Mouse (Mus musculus) neural tube, embryonic 15.5 days (tissue): Measurements from ENCODE around the gene Lrrc9. TPM values are rescaled to one million over a fixed set of nuclear protein-coding genes. Genes with fewer than 3 reads are reported as not detected.

Experiments used
- ATAC-seq: fragments of 200-750 bp; cut with Nextera tagmentation; 2 replicates; pipeline ENCODE4 v1.8.0; 2017; ENCODE audit warnings: mild to moderate bottlenecking, moderate TSS enrichment, moderate library complexity; ENCODE audit not compliant: low FRiP score
- H3K27ac ChIP-seq: fragments of 300-500 bp; sonication (generic); replicated peaks from 2 replicates; pipeline ENCODE4 v1.5.1; 2015; ENCODE audit warnings: mild to moderate bottlenecking, inconsistent platforms
- H3K27me3 ChIP-seq: fragments of 300-500 bp; sonication (generic); replicated peaks from 2 replicates; pipeline ENCODE4 v1.6.1; 2015; ENCODE audit warnings: inconsistent platforms
- H3K36me3 ChIP-seq: fragments of 300-500 bp; sonication (generic); 2 replicates; pipeline ENCODE4 v1.6.1; 2015; ENCODE audit warnings: inconsistent platforms
- H3K4me1 ChIP-seq: fragments of 300-500 bp; sonication (generic); 2 replicates; pipeline ENCODE4 v1.6.1; 2015; ENCODE audit warnings: inconsistent platforms
- H3K4me2 ChIP-seq: fragments of 300-500 bp; sonication (generic); 2 replicates; pipeline ENCODE4 v1.6.1; 2015; ENCODE audit warnings: inconsistent platforms, mild to moderate bottlenecking, moderate library complexity
- H3K4me3 ChIP-seq: fragments of 300-500 bp; sonication (generic); replicated peaks from 2 replicates; pipeline ENCODE4 v1.5.1; 2015; ENCODE audit warnings: mild to moderate bottlenecking, inconsistent platforms
- H3K9ac ChIP-seq: fragments of 300-500 bp; sonication (generic); replicated peaks from 2 replicates; pipeline ENCODE4 v1.6.1; 2015; ENCODE audit warnings: mild to moderate bottlenecking, inconsistent platforms
- H3K9me3 ChIP-seq: fragments of 300-500 bp; sonication (generic); replicated peaks from 2 replicates; pipeline ENCODE4 v1.6.1; 2016; ENCODE audit warnings: inconsistent platforms
- WGBS: fragments of 180-500 bp; shearing (Covaris S2); methylation state at CpG from one replicate; pipeline ENCODE4 v1.1.7; 2015; ENCODE audit warnings: mixed read lengths; 5-methylcytosine and 5-hydroxymethylcytosine counted together
- polyA plus RNA-seq: library from polyadenylated mRNA; unstranded; fragments of >200 nt; fragmentation: Nextera tagmentation; extraction: Ambion mirVana; gene quantifications from 2 replicates; pipeline ENCODE4 v1.2.1, GENCODE M21; 2015

The Lrrc9 gene
- polyA plus RNA-seq, 1 experiment from 2014 or later, result 3.6 TPM

- WGBS, result 49% methylated on average over 9 of the region's 9 CpGs
- H3K27ac ChIP-seq, result no peak overlapping the region
- ATAC-seq, result no peak
Measured at GRCm38 (mm10) chr12:72433241-72433865, 8.3 kb upstream of the Lrrc9 start.

GRCm38 (mm10) chr12:72437676-72438341 lies 3.9 kb upstream of the Lrrc9 start:
- Histone ChIP-seq H3K4me3 (no peak overlapping the region), H3K4me1 (peaks cover 16% of the 10 kb centered on the region), H3K27ac (no peak overlapping the region), H3K9me3 (no peaks in the 10 kb centered on the region), H3K36me3 (no peaks in the 10 kb centered on the region), H3K9ac (no peak overlapping the region), H3K4me2 (no peak overlapping the region), H3K27me3 (no peaks in the 10 kb centered on the region)
- no peak for ATAC-seq
- 40% methylated on average over 10 of the region's 10 CpGs for WGBS

More at GRCm38 (mm10) chr12:72433241-72433865, 8.3 kb upstream of the Lrrc9 start:
- Histone ChIP-seq H3K4me3 (no peak overlapping the region), H3K36me3 (no peaks in the 10 kb centered on the region), H3K9ac (no peak overlapping the region), H3K9me3 (no peaks in the 10 kb centered on the region), H3K4me1 (no peaks in the 10 kb centered on the region), H3K27me3 (no peaks in the 10 kb centered on the region), H3K4me2 (no peak overlapping the region)

- Histone ChIP-seq H3K27ac (no peak overlapping the region), H3K9ac (no peak overlapping the region), H3K27me3 (no peaks in the 10 kb centered on the region), H3K4me3 (no peak overlapping the region), H3K36me3 (no peaks in the 10 kb centered on the region), H3K9me3 (no peaks in the 10 kb centered on the region), H3K4me1 (peaks cover 16% of the 10 kb centered on the region), H3K4me2 (no peak overlapping the region)
- no peak for ATAC-seq
- WGBS, result 56% methylated on average over 6 of the region's 6 CpGs
Measured at GRCm38 (mm10) chr12:72438961-72439480, 2.6 kb upstream of the Lrrc9 start.

- 85% methylated on average over 17 of the region's 17 CpGs for whole genome bisulfite sequencing
- Histone ChIP-seq H3K27me3 (no peaks in the 10 kb centered on the region), H3K4me3 (no peak overlapping the region), H3K9ac (no peak overlapping the region), H3K4me2 (no peak overlapping the region), H3K9me3 (no peaks in the 10 kb centered on the region), H3K36me3 (no peaks in the 10 kb centered on the region), H3K4me1 (no peaks in the 10 kb centered on the region), H3K27ac (no peak overlapping the region)
- no peak for ATAC-seq
Measured at GRCm38 (mm10) chr12:72453941-72454340, 12.3 kb downstream of the Lrrc9 start.

- H3K4me1 ChIP-seq, result peaks cover 4% of the 10 kb centered on the region
- no peak overlapping the region for H3K9ac ChIP-seq
- peak overlapping the region; percentile 31 for H3K4me2 ChIP-seq
- H3K4me3 ChIP-seq, result no peak overlapping the region
- peak; percentile 59; the same call in 1 of the 2 replicates for ATAC-seq
- H3K27ac ChIP-seq, result no peak overlapping the region
- H3K9me3 ChIP-seq, result no peaks in the 10 kb centered on the region
- 56% methylated on average over 11 of the region's 11 CpGs for WGBS
- no peaks in the 10 kb centered on the region for H3K36me3 ChIP-seq
- H3K27me3 ChIP-seq, result no peaks in the 10 kb centered on the region
Measured at GRCm38 (mm10) chr12:72461191-72461893, 19.7 kb downstream of the Lrrc9 start.

- no peaks in the 10 kb centered on the region for H3K36me3 ChIP-seq
- no peaks in the 10 kb centered on the region for H3K9me3 ChIP-seq
- H3K4me3 ChIP-seq, result no peak overlapping the region
- peak; percentile 68; the same call in 1 of the 2 replicates for ATAC-seq
- H3K9ac ChIP-seq, result no peak overlapping the region
- peaks cover 4% of the 10 kb centered on the region for H3K4me1 ChIP-seq
- 44% methylated on average over 5 of the region's 5 CpGs for WGBS
- H3K27ac ChIP-seq, result no peak overlapping the region
- H3K27me3 ChIP-seq, result no peaks in the 10 kb centered on the region
- H3K4me2 ChIP-seq, result peak overlapping the region; percentile 31
Measured at GRCm38 (mm10) chr12:72461894-72462530, 20.3 kb downstream of the Lrrc9 start.

- H3K4me3 ChIP-seq, result no peak overlapping the region
- no peak for ATAC-seq
- no peak overlapping the region for H3K27ac ChIP-seq
- no peaks in the 10 kb centered on the region for H3K27me3 ChIP-seq
- peaks cover 4% of the 10 kb centered on the region for H3K4me1 ChIP-seq
- H3K4me2 ChIP-seq, result no peak overlapping the region
- no peaks in the 10 kb centered on the region for H3K36me3 ChIP-seq
- no peak overlapping the region for H3K9ac ChIP-seq
- 92% methylated on average over 5 of the region's 5 CpGs for WGBS
- H3K9me3 ChIP-seq, result no peaks in the 10 kb centered on the region
Measured at GRCm38 (mm10) chr12:72465826-72466501, 24.3 kb downstream of the Lrrc9 start.

- ATAC-seq, result no peak
- H3K9me3 ChIP-seq, result no peaks in the 10 kb centered on the region
- H3K36me3 ChIP-seq, result no peaks in the 10 kb centered on the region
- H3K4me3 ChIP-seq, result no peak overlapping the region
- no peak overlapping the region for H3K27ac ChIP-seq
- no peak overlapping the region for H3K4me2 ChIP-seq
- WGBS, result 83% methylated on average over 1 of the region's 1 CpGs
- H3K4me1 ChIP-seq, result no peaks in the 10 kb centered on the region
- no peak overlapping the region for H3K9ac ChIP-seq
- H3K27me3 ChIP-seq, result no peaks in the 10 kb centered on the region
Measured at GRCm38 (mm10) chr12:72467269-72467668, 25.6 kb downstream of the Lrrc9 start.

- ATAC-seq, result no peak
- Histone ChIP-seq H3K27ac (no peak overlapping the region), H3K4me2 (no peak overlapping the region), H3K36me3 (no peaks in the 10 kb centered on the region), H3K4me3 (no peak overlapping the region), H3K9me3 (no peaks in the 10 kb centered on the region), H3K4me1 (no peaks in the 10 kb centered on the region), H3K27me3 (no peaks in the 10 kb centered on the region), H3K9ac (no peak overlapping the region)
- WGBS, result 94% methylated on average over 4 of the region's 4 CpGs
Measured at GRCm38 (mm10) chr12:72467789-72468188, 26.1 kb downstream of the Lrrc9 start.

- no peak overlapping the region for H3K9ac ChIP-seq
- H3K9me3 ChIP-seq, result no peaks in the 10 kb centered on the region
- H3K27ac ChIP-seq, result no peak overlapping the region
- H3K4me3 ChIP-seq, result no peak overlapping the region
- no peaks in the 10 kb centered on the region for H3K4me1 ChIP-seq
- no peaks in the 10 kb centered on the region for H3K36me3 ChIP-seq
- no peak overlapping the region for H3K4me2 ChIP-seq
- H3K27me3 ChIP-seq, result no peaks in the 10 kb centered on the region
- ATAC-seq, result no peak
- WGBS, result 83% methylated on average over 2 of the region's 2 CpGs
Measured at GRCm38 (mm10) chr12:72476773-72477450, 35.2 kb downstream of the Lrrc9 start.

GRCm38 (mm10) chr12:72482226-72482625 lies 40.6 kb downstream of the Lrrc9 start:
- Histone ChIP-seq H3K36me3 (no peaks in the 10 kb centered on the region), H3K4me1 (no peaks in the 10 kb centered on the region), H3K27me3 (no peaks in the 10 kb centered on the region), H3K9ac (no peak overlapping the region), H3K9me3 (no peaks in the 10 kb centered on the region), H3K4me3 (no peak overlapping the region), H3K27ac (no peak overlapping the region), H3K4me2 (no peak overlapping the region)
- no peak for ATAC-seq
